Mouse (Mus musculus): ENCODE measurements at regions not wholly inside any gene's neighbourhood (a gene's known extent, or its start where the extent isn't known, plus 50 kb on each side); places are given as distances from the start of the nearest gene placed in this dataset.
"Not testable (repeated sequence)": the region's sequence is repeated elsewhere in the genome, so short reads cannot be mapped to it uniquely, and the experiment has no call there.

GRCm38 (mm10) chr6:47745856-47746255 is 67.4 kb downstream of the Pdia4 start:
- in situ Hi-C loops (cut with MboI, MseI), result loop anchor here (5.0 to 10.0 kb wide), 3 partner anchors 69 to 431 kb away; no protein-coding TSS in a partner anchor

GRCm38 (mm10) chr6:47743856-47744255 is 69.4 kb downstream of the Pdia4 start:
- in situ Hi-C loops (cut with MboI, MseI), result loop anchor here (5.0 to 10.0 kb wide), 2 partner anchors 33 to 429 kb away; no protein-coding TSS in a partner anchor

GRCm38 (mm10) chr6:47740216-47740615 is 73.0 kb downstream of the Pdia4 start:
- in situ Hi-C loops (cut with MboI, MseI), result loop anchor here (5.0 to 10.0 kb wide), 2 partner anchors 37 to 425 kb away; no protein-coding TSS in a partner anchor

GRCm38 (mm10) chr6:47739696-47740095 is 73.5 kb downstream of the Pdia4 start:
- in situ Hi-C loops (cut with MboI, MseI), result loop anchor here (5.0 to 10.0 kb wide), 2 partner anchors 38 to 425 kb away; no protein-coding TSS in a partner anchor

GRCm38 (mm10) chr6:47737972-47738371 is 75.3 kb downstream of the Pdia4 start:
- in situ Hi-C loops (cut with MboI, MseI), result not testable (repeated sequence)

Measured in T-helper 2 cell (primary cell).